Mouse (Mus musculus) left cerebral cortex, postnatal 25 days (tissue): ENCODE results near the gene Grm8. TPM values are rescaled to one million over a fixed set of nuclear protein-coding genes. Genes with fewer than 3 reads are reported as not detected.

Experiments
- DNase-seq, 2 experiments: peaks; one replicate each; pipeline ENCODE4 v3.0.0; 2022; ENCODE audit warnings: low spot score in 2 of 2, mixed read lengths in 1 of 2
- intact Hi-C: fragments of 180-260 bp; cut with DNase I; formaldehyde crosslinking; loops from one replicate; pipeline ENCODE4 v1.15.1; 2025
- total RNA-seq, 2 experiments: library from RNA; stranded (reverse); gene quantifications; 2 replicates each; pipeline ENCODE4 v1.2.3; 2021

Gene Grm8
- total RNA-seq, 2 experiments from 2014 or later: 22.0 to 24.5 TPM

DNA sequence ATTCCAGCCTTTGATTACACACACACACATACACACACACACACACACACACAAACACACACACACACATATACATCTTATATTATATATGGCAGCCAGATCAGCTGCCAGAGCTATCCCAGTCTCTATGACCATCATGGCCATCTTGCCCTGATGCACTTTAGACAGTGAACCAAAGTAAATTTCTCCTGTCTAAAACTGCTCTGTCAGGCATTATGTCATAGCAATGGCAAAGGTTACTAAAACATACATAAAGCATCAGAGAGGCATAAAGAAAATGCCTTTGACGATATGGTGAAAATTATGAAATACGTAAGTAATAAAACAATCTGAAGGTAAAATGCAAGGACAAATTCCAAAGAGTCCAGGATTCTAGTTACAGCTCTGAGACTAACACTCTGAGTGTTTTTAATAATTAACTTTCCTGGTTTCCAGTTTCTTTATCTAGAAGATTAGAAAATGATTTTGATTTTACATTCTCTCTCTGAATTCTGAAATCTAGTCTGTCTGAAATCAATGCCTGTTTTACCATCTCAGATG, 381.6 kb downstream of the Grm8 start:
- intact Hi-C loops: no loop called here
- DNase-seq: no peak

DNA sequence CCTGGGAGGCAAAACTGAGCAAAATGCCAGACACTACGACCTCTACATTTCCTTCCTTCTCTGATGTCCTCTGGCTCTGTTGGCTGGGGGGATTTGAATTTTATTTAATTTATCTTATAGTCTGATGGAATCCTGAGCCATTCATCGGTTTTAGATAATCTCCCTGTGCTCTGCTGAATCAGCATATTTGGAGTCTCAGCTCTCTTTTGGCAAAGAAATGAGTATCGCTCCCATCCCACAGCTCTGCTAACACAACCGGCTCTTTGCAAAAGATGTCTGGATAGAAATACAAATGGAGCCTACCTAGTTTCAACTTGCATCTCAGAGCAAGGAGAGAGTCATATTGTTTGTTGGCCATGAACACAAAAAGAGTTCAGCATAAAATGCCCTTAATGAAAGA, 388.5 kb downstream of the Grm8 start:
- intact Hi-C loops: no loop called here
- no peak for DNase-seq

DNA sequence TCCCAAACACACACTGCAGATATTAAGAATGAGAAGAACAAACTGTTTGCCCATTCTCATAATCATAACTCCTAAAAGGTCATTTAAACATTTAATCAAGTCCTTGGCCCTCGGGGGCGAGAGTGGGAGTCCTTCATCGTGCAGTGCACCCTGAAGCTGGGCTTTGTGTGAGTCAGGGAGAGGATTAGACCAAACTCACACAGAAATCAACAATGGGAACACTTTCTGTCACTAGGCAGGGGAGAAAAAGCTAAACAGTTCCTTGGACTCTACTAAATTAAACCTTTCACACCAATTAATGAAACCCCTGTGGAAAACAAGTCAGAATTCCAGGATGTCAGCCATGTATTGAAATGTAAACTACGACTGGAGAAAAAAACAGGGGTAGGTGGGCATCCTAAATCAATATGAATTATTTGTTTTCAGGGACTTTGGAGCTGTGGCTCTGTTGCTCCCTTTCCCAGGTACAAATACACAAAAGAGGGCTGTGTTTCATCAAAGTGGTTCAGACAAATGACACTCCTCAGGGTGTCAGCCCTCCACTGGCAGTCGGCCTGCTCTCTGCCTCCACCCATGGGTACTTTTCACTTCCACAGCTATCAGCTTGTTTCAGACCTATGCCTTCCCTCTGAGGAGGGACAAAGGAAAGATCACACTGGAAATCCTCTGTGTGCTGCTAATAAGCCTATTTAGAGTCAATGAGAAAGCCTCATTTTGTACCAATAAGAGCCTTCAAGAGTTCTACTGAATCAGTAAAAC, 389.1 kb downstream of the Grm8 start:
- intact Hi-C loops: no loop called here

DNA sequence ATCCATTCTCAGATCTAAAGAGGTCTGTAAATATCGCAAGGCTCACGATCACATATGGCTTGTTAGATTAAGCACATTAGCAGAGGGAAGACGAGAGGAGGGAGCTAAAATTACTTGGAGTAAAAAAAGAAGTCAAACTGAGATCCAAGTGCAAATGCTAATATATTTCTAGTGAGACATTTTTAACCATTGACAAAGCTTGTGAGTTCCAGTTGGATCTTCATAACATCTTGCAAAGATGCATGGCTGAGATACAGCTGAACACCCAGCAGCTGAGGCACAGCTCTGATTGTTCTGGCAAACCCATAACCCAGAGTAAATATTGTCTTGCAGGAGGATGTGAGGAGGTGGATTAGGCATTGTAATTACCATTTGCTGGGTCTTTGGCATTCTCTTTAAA, 445.6 kb downstream of the Grm8 start:
- peak; percentile 42 to 85 for DNase-seq

More for the DNA sequence above, 389.1 kb downstream of the Grm8 start:
- no peak for DNase-seq

DNA sequence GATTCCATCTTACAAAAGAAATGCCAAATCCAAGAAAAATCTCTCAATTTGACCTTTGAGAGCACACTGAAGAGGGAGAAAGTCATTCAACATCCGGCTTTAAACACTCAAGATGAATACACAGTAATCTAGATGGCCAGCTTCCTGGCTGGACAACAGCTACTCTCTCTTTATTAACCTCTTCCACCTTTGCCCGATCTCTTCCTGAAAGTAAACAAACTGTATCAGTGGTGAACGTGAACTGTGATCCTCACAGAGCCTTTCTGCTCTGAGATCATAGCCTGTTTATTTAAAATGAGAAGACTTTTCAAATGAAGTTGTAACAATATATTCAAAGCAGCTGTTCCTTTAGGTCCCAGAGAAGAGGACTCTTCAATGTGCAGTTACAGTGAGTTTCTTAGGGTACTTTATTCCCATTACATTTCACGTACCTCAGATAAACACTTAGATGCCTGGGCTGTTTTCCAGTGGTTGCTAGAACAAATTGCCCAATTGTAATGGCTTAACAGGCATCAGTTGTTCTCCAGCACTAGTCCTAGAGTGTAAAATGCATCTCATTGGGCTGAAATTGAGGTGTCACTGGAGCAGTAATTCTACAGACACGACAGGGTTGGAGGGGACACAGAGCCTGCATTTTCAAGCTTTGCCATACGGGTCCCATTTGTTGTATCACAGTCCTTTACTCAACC, 473.1 kb downstream of the Grm8 start:
- DNase-seq: no peak
- intact Hi-C loops: loop anchor here (10.0 kb wide), 1 partner anchor 1213 kb away; no protein-coding TSS in a partner anchor

More for the DNA sequence above, 445.6 kb downstream of the Grm8 start:
- intact Hi-C loops: loop anchor here (1.0 to 2.0 kb wide), 2 partner anchors 100 to 195 kb away; no protein-coding TSS in a partner anchor

DNA sequence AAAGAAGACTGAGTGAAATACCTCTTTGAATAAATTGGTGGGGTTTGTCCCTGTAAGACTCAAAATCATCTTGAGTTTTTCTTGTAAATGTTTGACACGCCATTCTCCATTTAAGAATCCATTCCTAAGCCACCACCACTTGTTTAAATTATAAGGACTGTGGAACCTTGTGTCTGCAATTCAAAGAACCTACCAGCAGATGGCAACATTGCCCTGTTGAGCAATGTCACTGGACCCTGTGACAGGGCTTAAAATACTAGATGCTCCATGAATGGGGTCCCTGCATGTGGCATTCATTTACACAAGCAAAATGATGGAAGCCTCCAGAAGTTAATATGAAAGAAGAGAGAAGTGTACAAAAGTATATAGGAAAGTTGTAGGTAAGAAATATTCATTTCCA, 477.5 kb downstream of the Grm8 start:
- intact Hi-C loops: loop anchor here (1.0 to 10.0 kb wide), 2 partner anchors 478 to 557 kb away; partner anchors contain the start of gene Grm8
- peak; percentile 42 to 74 for DNase-seq

DNA sequence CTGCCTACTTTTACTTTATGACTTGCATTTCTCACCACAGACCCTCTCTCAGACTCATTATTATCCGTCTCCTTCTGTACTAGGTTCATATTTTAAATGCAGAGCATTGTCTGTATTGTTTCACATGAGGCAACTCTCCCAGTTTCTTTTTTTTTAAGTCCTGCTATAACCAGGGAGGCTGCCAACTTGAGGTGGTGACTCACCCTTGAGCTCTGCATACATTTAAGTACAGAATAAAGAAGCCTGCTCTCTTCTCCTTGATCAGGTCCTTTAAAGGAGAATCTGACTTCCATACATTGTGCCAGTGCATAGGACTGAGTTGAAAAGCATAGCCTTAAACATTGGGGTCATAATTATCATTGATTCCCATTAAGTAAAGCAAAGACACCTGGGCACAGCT, 488.5 kb downstream of the Grm8 start:
- intact Hi-C loops: no loop called here
- DNase-seq: peak; percentile 27 to 90

DNA sequence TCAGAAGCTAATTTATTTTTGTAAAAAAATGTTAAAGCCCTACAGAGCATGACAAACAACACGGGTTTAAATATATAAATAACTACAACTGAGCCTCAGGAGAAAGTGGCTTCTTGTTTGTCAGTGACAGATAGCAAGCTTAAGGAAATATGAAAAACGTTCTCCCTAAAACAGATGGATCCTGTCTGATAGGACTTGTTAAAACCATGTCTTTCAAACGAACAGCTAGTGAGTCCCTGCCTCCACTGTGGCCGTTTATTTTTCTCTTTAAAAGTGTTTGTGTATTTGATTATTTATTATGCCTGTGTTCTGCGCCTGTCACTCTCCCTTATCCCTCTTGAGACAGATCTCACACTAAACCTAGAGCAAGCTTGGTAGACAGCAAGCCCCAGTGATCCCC, 489.9 kb downstream of the Grm8 start:
- intact Hi-C loops: no loop called here
- no peak for DNase-seq

DNA sequence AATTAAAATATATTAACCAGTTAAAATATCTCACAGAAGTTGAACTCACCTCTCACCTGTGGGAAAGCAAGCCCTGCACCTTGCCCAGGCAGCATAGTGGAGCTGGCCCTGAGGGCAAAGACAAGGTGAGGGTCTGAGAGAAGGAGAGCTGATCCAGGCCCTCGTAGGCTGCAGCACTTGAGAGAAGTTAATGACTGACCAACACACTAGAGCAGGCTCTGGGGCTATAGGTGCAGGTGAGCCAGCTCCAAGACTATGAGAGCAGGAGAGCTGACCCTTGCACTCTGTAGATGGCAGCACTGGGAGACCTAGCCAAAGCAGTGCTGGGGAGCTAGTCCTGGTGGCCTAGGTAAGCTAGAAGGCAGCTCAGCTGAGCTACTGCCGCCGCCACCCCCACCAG, 499.1 kb downstream of the Grm8 start:
- intact Hi-C loops: no loop called here
- DNase-seq: no peak

DNA sequence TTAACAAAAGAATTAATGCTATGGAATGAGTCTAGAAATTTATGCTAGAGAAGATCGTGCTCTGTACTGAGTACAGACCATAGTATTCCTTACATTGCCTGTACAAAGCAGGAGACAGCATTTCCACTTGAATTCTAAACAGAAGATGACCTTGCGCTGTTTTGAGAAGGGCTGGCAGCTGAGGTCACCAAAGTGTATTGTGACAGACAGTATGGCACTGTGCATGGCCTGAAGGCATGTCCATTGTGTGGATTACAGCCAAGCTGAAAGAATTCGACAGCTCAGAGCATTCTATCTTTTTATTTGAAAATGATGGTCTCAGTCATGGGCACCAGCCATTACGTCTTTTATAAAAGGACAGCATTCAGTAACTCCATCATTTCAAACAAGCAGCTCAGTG, 517.5 kb downstream of the Grm8 start:
- no peak for DNase-seq
- intact Hi-C loops: no loop called here

DNA sequence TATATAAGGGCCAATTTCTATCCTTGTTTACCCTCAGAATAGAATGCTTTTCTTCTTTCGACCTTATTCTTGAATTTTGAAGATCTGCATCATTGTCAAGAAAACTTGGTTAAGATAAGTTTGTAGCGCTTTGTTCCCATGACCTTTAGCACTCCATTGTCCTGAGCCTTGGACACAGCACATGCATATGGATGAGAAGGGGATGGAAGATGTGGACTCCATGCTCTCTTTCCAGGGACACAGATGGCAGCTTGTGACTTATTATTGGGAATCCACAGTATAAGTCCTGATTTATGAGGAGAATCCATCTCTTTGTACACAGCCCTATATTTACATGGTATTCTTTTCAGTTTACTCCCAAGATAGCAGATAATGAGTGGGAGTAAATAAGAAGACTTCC, 554.5 kb downstream of the Grm8 start:
- DNase-seq: no peak
- intact Hi-C loops: no loop called here

DNA sequence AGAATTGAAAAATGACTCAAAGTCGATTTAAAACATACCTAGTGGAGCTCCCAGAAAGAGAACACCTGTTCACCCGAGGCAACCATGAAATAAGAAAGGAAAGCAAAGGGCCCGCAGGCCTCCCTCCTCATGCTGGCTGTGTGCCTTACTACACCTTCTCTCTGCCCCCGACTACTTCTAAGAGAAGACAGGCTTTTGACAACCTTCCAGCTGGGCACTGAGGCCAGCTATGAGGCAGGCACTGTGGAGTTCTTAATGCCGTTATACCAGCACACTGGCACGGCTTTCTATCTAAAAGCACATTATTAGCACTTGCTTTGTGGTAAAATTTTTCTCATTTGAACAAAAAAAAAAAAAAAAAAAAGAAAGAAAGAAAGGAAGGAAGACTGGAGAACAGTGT, 589.5 kb downstream of the Grm8 start:
- intact Hi-C loops: no loop called here
- DNase-seq: no peak

DNA sequence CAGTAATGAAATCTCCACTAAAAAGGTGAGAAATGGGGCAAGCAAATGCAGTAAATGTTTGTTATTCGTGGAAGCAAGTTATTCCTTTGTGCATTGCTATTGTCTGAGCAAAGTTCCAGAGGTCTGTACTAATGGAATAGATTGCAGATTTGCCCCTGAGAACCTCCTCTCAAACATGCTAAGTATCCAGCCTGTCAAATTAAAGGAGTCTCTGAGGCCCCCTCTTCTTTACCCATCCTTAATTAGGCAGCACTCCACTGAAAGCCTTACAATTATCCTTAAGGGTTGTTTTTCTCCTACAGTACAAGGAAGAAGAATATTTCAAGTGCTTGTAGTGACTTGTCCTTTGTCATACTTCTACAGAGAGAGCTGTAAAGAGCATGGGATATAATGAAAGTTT, 617.4 kb downstream of the Grm8 start:
- intact Hi-C loops: loop anchor here (1.0 kb wide), 1 partner anchor 10 kb away; no protein-coding TSS in a partner anchor
- no peak for DNase-seq

DNA sequence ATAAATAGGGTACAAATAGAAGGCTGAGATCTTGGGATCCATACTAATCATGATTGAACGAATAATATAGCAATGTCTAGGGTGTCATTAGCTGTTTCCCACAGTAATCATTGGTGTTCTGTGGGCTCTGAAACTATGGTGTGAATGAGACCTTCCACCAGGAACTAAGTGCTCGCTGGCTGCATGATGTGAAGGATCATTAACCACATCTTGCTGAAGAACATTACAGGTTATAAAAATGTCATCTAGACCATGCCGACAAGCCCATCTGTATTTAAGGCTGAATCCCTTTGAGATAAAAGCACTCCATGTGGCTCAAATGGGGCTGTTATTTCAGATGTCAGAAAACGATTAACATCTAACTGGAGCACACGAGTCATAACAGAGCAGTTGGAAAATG, 674.0 kb downstream of the Grm8 start:
- intact Hi-C loops: no loop called here
- DNase-seq: no peak

DNA sequence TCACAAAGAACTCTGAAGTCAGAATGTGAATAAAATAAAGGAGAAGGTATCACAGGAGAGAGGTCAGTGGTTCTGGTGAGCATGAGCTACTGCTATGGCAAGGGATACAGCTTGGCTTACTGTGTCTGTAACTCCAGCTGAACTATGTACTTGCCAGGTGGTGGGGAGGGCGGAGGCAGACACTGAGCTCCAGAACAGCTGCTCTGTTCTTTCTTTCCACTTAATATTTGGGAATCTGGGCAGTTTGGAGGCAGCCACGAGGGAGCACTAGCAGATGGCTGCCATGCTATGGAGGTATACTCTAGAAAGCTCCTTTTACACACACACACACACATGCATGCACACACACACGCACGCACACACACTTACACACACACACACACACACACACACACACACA, 726.5 kb downstream of the Grm8 start:
- intact Hi-C loops: no loop called here
- peak in 1 of 2 experiments; percentile 40 for DNase-seq

DNA sequence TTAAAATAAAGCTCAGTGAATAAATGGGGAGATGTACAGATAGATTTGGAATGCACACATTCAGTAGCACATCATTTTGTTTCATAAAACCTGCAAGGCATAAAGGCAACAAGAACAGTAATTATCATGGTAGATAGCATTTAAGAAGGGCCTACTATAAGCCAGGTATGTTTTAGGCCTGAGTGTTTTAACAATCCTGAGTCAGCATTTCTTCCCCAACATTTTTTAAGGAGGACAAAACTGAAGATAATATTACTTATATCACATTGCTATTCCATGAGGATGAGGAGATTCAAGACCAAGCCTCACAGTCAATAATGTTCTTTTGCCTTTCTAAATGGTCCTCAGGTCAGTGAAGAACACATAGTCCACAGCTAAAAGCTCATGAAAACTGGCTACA, 762.6 kb downstream of the Grm8 start:
- intact Hi-C loops: no loop called here

DNA sequence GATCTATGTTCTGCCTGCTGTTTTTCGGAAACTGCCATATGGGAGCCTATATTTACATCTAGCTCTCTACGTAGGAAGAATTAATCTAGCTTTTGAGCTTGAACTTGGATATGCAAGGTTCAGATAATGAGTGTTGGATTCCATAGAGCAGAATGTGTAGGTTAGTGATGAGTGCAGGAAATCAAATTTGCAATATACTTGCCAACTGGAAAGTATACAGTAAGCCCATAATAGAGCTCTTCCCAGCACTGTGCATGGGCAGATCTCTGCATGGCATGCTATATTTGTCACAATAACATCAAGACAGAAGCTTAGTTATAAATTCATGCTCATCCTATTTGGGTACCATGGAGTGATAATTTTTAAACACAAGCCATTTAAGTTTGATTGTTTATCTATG, 763.9 kb downstream of the Grm8 start:
- peak; percentile 10 to 69 for DNase-seq
- intact Hi-C loops: no loop called here

More for the DNA sequence above, 762.6 kb downstream of the Grm8 start:
- DNase-seq: no peak

DNA sequence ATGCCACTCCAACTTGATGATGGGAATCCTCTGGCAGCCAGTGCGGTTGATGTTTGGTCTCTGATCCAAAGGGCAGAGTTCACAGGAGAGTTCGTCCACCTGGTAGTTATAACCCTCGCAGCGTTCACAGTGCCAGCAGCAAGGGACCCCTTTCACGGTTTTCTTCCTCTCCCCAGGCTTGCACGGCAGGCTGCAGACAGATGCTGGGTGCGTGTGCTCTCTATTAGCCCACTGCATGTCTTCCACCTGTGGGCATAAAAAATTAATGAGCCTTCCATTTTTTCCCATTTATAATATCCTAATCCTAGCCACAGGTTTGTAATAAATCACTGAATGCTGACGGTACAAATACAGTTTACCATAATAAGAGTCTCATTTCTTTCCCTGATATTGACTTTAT, 771.2 kb downstream of the Grm8 start:
- intact Hi-C loops: no loop called here
- DNase-seq: no peak

DNA sequence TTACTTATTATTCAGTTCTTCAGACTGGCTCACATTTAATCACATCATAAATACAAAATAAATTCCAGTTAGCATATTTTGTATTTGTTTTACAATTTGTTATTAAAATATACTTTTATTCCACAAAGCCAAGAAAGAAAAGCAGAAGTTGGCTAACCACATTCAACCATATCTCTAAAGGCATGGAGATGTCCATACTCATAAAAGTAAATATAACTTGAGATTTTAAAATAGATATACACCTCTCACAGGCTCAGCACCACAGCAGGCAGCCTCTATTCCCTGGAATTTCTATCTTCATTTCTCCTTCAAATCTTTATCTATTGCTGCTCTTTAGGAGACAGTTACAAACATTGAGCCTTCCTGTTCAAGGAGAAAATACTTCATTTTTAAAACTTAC, 774.5 kb downstream of the Grm8 start:
- intact Hi-C loops: no loop called here
- no peak for DNase-seq

DNA sequence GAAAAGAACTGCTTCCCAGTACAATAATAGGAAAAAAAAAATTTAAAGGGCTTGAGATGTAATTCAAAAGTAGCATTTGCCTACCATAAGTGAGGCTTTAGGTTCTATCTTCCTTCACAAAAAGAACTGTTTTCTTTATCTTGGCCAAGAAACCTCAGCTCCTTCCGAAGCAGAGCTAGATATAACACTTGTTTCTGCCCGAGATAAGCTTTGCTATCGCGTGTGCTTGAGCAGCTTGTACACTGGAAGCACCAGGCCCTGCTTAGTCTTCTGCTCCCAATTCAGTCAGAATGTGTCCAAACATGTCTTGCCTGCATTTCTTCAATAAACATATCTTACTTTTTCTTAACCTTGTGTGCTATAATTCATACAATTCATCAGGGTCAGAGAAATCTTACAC, 783.8 kb downstream of the Grm8 start:
- intact Hi-C loops: no loop called here
- no peak for DNase-seq

DNA sequence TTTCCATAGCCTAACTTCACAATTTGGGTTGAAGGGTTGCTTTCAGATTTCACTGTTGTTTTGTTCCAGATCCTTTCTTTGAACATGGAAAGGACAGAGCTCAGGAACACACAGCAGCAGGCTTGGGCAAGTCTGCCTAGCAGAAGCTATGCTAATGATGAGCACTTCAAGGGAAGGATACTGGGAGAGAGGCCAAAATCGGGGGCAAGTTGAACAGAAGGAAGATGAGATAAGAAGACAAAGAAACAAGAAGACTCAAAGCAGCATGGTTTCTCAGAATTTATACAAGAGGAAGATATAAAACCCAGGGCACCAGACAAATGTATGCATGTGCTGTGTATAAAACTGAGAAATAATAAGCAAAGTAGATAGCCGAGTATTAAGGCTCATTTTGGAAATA, 786.7 kb downstream of the Grm8 start:
- DNase-seq: peak in 1 of 2 experiments; percentile 38
- intact Hi-C loops: no loop called here
